Mouse (Mus musculus): ENCODE data around the gene Slc38a9.

Slc38a9 gene

DNA sequence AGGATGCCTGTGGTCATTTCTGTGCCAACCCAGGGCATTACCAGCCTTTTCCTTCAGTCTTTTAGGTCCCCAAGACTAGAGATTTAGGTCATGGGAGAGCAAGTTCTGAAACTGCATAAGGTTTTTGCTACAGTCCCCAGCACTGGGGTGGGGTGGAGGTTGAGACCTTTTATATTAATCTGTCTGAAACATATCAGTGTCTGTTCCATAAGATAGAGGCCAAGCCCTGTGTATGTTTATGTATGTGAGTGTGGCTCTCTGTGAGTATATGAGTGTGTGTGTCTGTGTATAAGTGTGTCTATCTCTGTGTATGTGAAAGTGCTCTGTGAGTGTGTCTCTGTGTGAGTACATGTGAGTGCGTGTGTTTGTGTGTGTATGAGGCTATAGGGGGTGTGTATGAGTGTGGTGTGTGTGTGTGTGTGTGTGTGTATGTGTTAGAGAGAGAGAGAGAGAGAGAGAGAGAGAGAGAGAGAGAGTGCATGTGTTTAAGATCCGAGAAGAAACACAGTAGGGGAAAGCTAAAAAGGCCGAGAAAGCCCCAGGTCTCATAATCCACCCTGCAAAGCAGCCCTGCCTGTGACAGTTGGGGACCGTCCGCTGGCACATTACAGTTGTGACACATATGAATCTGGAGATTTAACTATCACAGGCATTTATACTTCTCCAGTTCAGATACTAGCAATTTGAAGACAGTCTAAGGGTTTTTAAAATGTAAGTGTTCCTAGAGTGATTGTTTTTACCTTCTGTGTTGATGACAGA, 85.6 kb downstream of the Slc38a9 start:
- DNase-seq (ENCODE audit: low read depth, low spot score), result no peak

DNA sequence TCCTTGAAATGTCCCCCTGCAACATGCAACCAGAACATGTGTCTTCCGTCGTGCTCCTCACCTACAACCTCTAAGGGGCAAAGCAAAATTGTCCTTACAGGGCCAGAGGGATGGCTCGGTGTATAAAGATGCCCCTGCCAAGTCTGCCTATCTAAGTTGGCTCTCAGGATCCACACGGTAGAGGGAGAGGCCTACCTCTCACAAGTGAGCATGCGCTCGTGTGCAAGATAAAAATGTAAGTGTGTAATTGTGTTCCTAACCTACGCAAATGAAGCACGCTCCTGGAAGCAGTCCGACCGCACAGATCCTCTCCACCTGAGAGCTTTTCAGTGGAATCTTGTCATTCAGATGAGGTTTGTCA, 86.1 kb downstream of the Slc38a9 start:
- DNase-seq (ENCODE audit: low read depth, low spot score), result no peak

DNA sequence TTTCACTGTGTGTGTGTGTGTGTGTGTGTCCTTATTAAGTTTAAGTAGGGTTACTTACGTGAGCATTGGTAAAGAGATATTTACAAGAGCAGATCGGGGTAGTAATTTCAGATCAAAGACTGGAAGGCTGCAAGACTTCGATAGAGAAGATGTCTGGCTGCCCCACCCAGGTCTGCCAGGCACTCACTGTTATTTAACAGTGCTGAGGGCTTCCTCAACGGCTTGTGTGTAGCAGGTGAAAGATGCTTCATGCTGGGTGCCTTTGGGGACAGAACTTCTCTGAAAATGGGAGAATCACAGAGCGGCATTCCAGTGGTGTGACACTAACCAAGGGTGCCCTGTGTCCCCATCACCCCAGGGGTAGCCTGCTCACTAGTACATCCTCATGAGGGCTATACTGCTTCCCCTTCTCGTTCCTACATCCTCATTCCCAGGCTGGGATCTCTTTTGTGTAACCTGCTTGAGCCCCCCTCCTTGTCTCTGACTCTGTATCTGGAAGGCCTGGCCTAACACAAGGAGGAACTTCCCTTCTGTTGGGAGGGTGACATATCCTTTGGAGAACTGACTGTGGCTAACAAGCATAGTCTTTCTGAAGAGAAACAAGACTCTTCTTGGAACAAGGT, 87.4 kb downstream of the Slc38a9 start:
- DNase-seq (ENCODE audit: low read depth, low spot score), result no peak

GRCm38 (mm10) chr13:112748808-112749510, 88.4 kb downstream of the Slc38a9 start:
- DNase-seq (ENCODE audit: low read depth, low spot score), result no peak

DNA sequence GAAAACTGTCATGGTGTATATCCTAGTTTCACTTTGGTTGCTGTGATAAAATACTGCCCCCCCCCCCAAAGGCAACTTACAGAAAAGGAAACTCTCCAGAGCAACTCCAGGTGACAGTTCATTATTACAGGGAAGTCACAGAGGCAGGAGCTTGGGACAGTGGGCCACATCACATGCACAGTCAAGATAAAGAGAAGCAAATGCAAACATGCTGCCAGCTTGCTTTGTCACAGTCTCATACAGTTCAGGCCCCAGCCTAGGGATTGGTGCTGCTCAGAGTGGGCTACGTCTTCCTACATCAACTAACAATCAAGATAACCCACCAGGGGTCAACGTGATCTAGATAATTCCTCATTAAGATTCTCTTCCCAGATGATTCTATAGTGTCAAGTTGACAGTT, 89.3 kb downstream of the Slc38a9 start:
- DNase-seq (ENCODE audit: low read depth, low spot score), result no peak

DNA sequence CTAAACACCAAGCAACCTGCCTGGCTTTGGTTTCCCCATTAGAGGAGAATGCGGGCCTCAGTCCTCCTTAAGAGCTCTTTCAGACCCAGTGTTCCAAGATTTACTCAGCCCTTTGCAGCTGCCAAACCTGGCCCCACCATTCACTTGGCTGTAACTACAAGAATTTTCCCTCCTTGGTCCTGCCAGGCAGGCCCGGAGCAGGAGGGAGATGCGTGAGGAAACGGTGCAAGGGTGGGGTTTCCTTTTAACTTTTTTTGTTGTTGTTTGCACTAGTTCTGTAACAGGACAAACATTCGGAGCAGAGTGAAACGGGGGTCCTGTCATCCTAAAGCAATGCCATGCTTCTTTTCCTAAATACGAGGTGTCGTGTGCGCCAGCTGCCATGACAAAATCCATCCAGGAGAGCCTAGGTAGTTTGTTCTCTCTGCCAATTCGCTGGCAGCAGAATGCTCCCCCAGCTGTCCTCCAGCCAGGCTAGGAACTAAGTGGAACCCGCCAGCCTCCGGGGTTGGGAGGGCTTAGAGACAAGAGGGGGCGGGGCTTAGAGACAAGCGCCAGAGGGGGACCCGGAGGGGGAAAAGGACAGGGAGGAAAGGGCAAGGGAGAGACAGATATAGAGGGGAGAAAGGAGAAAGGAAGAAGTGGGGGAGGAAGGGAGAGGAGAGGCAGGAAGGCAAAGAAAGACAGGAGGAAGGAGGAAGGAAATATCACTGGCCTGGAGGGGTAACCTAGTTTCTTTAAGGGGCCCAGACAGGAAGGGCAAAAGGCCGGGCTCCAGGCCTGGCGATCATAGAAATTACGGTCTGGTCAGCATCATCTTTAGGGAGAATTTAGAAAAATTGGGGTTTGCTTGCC, 91.1 kb downstream of the Slc38a9 start:
- no peak for DNase-seq (ENCODE audit: low read depth, low spot score)

DNA sequence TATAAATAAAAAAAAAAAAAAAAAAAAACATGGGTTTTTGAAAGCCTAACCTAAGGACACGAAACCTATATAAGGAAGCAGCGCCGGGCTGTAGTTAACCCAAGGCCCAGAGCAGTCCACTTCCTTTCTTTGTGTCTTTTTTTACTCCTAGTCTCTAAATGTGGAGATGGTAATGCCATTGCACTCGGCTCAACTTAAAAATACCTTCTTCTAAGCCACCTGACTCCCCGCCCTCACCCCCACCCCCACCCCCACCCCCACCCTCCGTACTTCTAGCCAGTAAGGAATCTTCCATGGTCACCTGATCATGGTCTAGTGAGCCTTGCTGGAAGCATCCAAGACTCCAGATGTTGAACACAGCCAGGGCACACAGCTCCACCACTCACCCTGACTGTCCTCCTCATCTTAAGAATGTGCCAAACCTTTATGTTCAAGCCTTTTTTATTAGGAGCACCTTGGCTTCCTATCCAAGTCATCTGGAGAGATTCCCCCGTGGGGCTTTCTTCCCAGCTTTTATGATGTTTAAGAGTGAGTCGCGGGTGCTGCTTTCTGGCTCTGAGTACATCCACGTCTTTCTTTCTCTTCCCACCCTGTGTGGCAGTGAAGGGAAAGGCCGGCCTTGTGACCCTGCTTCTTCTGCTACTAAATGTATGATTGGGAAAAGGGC, 91.9 kb downstream of the Slc38a9 start:
- peak; percentile 22 for DNase-seq (ENCODE audit: low read depth, low spot score)

DNA sequence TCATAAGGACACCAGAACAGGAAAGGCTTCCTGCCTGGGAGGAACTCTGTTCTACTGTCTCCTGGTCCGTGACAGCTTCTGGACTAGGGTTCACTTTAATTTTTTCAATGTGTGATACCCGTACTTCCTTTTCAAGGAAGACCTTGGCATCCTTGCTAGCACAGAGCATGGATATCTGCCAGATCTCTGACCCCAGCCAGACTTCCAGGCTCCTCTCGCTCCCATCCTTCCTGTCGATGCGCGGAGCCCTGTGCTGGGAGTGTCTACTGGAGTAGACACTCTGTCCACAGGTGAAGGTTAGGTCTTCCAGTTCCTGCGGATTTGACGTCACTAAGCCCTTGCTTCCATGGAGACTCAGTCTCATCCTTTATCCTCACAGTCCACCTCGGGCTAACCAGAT, 93.0 kb downstream of the Slc38a9 start:
- DNase-seq (ENCODE audit: low read depth, low spot score), result no peak

DNA sequence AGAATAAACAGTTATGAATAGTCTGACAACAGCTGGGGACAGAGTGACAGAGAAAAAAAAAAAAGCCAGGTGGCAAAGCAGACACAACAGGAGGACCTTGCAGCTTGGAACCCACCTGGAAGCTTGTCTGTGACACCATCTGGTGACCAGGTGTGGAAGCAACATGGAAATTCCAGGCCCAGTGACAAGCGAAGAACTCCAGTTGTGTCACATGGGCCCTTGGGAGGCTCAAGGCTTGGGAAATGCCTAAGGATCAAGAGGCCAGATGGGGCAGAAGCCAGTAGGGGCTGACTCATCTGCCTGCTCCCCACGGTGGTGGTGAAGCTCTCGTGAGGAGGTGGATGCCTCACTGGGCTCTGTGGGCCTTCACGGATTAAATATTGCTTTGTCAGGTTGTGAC, 94.3 kb downstream of the Slc38a9 start:
- DNase-seq (ENCODE audit: low read depth, low spot score), result peak; percentile 65

- peak; percentile 21 for DNase-seq (ENCODE audit: low read depth, low spot score)
These were observed 95.0 kb downstream of the Slc38a9 start for GRCm38 (mm10) chr13:112755507-112756010.

GRCm38 (mm10) chr13:112757395-112757794, 96.8 kb downstream of the Slc38a9 start:
- DNase-seq (ENCODE audit: low read depth, low spot score), result no peak

- DNase-seq (ENCODE audit: low read depth, low spot score), result peak; percentile 27
These were observed 98.1 kb downstream of the Slc38a9 start for GRCm38 (mm10) chr13:112758546-112759090.

DNA sequence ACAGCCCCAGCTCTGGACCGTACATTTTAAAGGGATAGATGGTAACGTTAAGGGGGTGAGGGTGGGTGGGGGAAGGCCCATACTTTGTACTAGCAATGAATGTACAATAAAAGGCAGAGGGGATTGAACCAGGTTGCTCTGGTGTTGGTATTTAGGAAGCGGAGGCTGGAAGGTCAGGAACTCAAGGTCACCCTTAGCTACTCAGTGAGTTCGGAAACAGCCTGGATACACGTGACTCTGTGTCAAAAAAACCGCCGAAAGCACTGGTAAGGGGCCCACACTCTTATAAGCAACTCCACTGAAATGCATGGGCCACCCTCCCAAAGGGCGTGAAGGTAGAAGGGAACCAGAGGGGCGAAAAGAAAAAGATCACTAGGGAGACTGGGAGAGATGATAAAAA, 98.8 kb downstream of the Slc38a9 start:
- DNase-seq (ENCODE audit: low read depth, low spot score), result no peak

- DNase-seq (ENCODE audit: low read depth, low spot score), result no peak
These were observed 99.4 kb downstream of the Slc38a9 start for GRCm38 (mm10) chr13:112759777-112760537.

DNA sequence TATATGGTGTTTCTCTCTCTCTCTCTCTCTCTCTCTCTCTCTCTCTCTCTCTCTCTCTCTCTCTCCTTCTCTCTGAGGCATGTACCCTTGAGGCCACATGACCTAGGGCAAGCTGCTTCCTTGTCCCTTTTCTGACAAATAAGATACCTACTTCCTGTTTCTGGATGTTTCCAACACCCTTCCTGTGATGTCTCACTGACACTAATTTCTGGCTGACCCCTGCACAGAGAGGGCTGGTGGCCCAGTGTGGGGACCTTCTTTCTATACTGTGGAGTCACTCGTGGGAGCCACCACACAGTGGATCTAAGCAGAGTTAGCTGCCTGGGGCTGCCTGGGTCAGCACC, 100.0 kb downstream of the Slc38a9 start:
- no peak for DNase-seq (ENCODE audit: low read depth, low spot score)

GRCm38 (mm10) chr13:112761787-112762186, 101.2 kb downstream of the Slc38a9 start:
- DNase-seq (ENCODE audit: low read depth, low spot score), result no peak

DNA sequence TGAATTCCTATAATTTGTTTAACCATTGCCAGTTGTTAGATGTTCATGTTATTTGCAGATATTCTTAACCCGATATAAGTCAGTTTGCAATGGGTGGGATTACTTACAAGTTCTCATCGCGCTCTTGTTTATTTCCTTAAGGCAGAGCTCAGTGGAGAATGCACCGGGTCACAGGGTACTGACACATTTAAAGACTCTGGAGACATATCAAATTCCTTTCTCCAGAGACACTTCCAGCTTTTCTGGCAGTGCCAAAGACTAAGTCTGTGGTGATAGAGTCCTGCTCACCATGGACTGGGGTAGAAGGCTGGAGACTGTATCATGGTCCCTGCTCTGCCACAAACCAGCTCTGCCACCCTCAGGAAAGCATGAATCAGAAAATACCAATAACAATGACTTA, 102.0 kb downstream of the Slc38a9 start:
- DNase-seq (ENCODE audit: low read depth, low spot score), result peak; percentile 57

DNA sequence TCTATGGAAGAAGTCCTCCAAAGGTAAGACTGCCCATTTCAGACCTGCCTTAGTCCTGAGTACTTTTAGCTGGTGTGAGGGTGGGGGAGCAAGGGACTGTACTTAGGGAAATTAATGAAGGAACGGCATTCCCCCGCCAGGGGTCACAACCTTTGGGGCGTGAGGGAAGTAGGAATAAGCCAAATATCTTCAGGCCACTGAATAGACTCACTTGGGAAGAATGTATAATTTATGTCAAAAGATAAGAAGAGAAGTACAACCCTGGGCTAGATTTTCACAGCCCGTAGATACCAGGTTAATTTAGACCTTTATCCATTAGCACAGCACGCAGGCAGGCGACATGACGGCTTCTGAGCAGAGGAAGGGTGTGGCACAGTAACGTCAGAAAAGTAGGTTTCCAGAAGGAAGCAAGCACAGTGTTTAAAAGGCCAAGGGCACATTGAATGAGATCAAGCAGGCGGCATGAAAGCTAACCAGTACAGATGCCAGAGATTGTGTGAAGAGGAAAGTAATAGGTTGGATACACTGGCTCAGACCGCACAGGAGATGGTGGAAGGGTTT, 103.1 kb downstream of the Slc38a9 start:
- no peak for DNase-seq (ENCODE audit: low read depth, low spot score)

GRCm38 (mm10) chr13:112764556-112764955, 104.0 kb downstream of the Slc38a9 start:
- no peak for DNase-seq (ENCODE audit: low read depth, low spot score)

DNA sequence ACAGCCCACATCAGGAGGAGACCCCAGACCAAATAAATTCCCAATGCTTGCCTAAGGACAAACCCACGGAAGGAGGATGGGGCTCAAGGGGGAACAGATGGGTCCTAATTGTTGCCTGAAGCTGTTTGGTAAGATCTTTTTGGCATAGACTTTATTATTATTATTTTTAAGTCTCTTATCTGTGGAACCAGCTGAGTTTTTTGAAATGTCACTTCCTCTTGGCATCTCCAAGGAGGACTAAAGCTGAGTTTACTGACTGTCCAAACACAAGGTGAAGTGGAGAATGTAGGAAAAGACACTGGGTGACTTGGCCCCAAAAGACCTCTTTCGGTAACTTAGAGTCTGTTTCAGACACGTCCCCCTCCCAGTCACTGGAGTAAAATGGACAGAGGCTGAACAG, 105.1 kb downstream of the Slc38a9 start:
- DNase-seq (ENCODE audit: low read depth, low spot score), result no peak
